Mouse (Mus musculus) stomach, postnatal 0 days (tissue): ENCODE data around the gene Zmat3. TPM values are rescaled to one million over a fixed set of nuclear protein-coding genes. Genes with fewer than 3 reads are reported as not detected.

Experiments
- ATAC-seq: fragments of 200-750 bp; cut with Nextera tagmentation; 2 replicates; pipeline ENCODE4 v1.8.0; 2017; ENCODE audit not compliant: low FRiP score, low TSS enrichment
- DNase-seq: peaks from one replicate; pipeline ENCODE4 v3.0.0-alpha.2; 2016; ENCODE audit warnings: low spot score
- H3K27ac ChIP-seq: fragments of 300-500 bp; sonication (generic); replicated peaks from 2 replicates; pipeline ENCODE4 v1.5.1; 2014; ENCODE audit warnings: mild to moderate bottlenecking, control low read depth
- H3K27me3 ChIP-seq: fragments of 300-500 bp; sonication (generic); 2 replicates; pipeline ENCODE4 v1.6.1; 2014; ENCODE audit warnings: low read length; ENCODE audit not compliant: control insufficient read depth, insufficient read depth
- H3K36me3 ChIP-seq: fragments of 300-500 bp; sonication (generic); 2 replicates; pipeline ENCODE4 v1.6.1; 2014; ENCODE audit warnings: low read length, mixed read lengths; ENCODE audit not compliant: control insufficient read depth, insufficient read depth
- H3K4me1 ChIP-seq: fragments of 300-500 bp; sonication (generic); replicated peaks from 2 replicates; pipeline ENCODE4 v1.6.1; 2014; ENCODE audit warnings: antibody characterized with exemption; ENCODE audit not compliant: control insufficient read depth, insufficient read depth
- H3K4me2 ChIP-seq: fragments of 300-500 bp; sonication (generic); replicated peaks from 2 replicates; pipeline ENCODE4 v1.6.1; 2014; ENCODE audit warnings: low read depth, mild to moderate bottlenecking, control low read depth, moderate library complexity
- H3K4me3 ChIP-seq: fragments of 300-500 bp; sonication (generic); 2 replicates; pipeline ENCODE4 v1.5.1; 2014; ENCODE audit warnings: low read depth, low read length, control low read depth
- H3K9ac ChIP-seq: fragments of 300-500 bp; sonication (generic); 2 replicates; pipeline ENCODE4 v1.6.1; 2014; ENCODE audit warnings: mild to moderate bottlenecking, low read length, control low read depth, mixed read lengths
- H3K9me3 ChIP-seq: fragments of 300-500 bp; sonication (generic); 2 replicates; pipeline ENCODE4 v1.6.1; 2016; ENCODE audit warnings: low read length; ENCODE audit not compliant: control insufficient read depth
- CTCF ChIP-seq: IDR thresholded peaks from 2 replicates; pipeline ENCODE4 v1.5.1; 2016; ENCODE audit warnings: antibody characterized with exemption, low read depth, mild to moderate bottlenecking, moderate library complexity
- EP300 ChIP-seq: optimal IDR thresholded peaks from 2 replicates; pipeline ENCODE3; 2016; ENCODE audit warnings: antibody characterized with exemption
- WGBS: fragments of 180-500 bp; shearing (Covaris S2); extraction: QIAGEN DNeasy Blood & Tissue Kit; methylation state at CpG from one replicate; pipeline ENCODE4 v1.1.7; 2014; 5-methylcytosine and 5-hydroxymethylcytosine counted together
- polyA plus RNA-seq: library from polyadenylated mRNA; unstranded; fragments of >200 nt; fragmentation: Nextera tagmentation; extraction: Ambion mirVana; gene quantifications from 2 replicates; pipeline ENCODE4 v1.2.1, GENCODE M21; 2015

Zmat3 gene
- polyA plus RNA-seq, 1 experiment from 2014 or later = 3.8 TPM

DNA sequence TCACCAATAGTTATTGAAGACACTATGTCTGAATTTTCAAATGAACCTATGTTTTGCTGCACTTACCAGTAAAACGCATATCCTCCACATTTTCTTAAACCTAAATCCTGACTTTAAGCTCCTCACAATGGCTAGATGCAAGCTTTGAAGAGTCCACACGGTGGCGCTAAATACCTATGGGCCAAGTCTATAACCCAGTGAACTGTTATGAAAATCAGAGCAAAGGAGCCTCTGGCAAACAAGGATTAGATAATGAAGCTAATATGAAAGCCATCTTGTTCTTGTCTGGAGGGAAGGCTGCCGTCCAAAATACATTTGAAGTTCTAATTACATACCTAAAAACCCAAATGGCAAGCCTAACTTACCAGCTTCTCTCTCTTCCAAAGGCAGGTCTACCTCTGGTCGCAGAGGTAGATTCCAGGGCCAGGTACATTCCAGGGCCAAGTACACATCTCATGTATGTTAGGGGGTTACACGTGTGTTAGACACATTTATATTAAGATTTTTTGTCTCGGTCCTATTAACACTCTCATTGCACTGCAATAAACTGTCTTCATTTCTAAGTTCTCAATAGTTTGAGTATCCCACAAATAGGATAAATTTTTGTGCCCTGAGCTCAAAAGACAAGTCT is 32.2 kb downstream of the Zmat3 start:
- H3K36me3 ChIP-seq = no peaks in the 10 kb centered on the region
- no peak overlapping the region for H3K4me3 ChIP-seq
- no peaks in the 10 kb centered on the region for H3K4me1 ChIP-seq
- no peak overlapping the region for H3K4me2 ChIP-seq
- ATAC-seq = peak; percentile 75; the same call in 1 of the 2 replicates
- 33% methylated on average over 7 of the region's 7 CpGs for WGBS
- H3K9me3 ChIP-seq = no peaks in the 10 kb centered on the region
- DNase-seq = peak; percentile 80
- H3K27ac ChIP-seq = no peak overlapping the region
- TF ChIP-seq EP300 (no peak), CTCF (peak; percentile 99)
- H3K9ac ChIP-seq = no peak overlapping the region
- H3K27me3 ChIP-seq = no peaks in the 10 kb centered on the region

DNA sequence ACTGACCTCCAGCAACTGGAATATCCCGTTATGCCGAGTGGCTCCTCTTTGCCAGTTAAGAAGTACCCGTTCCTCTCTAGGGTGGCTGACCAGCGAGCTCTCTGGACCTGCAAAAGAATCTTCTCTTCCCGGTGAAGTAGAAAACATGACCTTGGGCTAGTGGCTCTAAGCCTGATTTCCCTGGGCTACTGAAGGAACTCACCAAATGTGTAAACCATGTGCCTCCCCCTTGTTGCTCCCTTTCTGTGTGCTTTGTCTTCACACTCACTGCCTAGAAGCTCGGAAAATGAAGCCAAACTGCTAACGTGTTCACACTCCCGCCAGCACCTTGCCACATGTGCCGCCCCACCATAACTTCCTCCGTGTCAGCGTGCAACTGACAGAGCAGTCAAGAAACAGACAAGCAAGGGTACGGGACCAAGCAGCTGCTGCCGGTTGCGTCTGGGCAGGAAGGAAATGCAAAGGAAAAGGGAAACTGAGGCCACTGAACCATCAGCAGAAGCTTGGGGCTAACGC is 47.9 kb downstream of the Zmat3 start:
- ATAC-seq = no peak
- Histone ChIP-seq H3K36me3 (no peaks in the 10 kb centered on the region), H3K4me3 (no peak overlapping the region), H3K27ac (no peak overlapping the region), H3K9me3 (no peaks in the 10 kb centered on the region), H3K9ac (no peak overlapping the region), H3K4me2 (no peak overlapping the region), H3K27me3 (no peaks in the 10 kb centered on the region), H3K4me1 (no peaks in the 10 kb centered on the region)
- no peak for DNase-seq
- TF ChIP-seq EP300 (no peak), CTCF (no peak)
- 60% methylated on average over 15 of the region's 15 CpGs for WGBS

DNA sequence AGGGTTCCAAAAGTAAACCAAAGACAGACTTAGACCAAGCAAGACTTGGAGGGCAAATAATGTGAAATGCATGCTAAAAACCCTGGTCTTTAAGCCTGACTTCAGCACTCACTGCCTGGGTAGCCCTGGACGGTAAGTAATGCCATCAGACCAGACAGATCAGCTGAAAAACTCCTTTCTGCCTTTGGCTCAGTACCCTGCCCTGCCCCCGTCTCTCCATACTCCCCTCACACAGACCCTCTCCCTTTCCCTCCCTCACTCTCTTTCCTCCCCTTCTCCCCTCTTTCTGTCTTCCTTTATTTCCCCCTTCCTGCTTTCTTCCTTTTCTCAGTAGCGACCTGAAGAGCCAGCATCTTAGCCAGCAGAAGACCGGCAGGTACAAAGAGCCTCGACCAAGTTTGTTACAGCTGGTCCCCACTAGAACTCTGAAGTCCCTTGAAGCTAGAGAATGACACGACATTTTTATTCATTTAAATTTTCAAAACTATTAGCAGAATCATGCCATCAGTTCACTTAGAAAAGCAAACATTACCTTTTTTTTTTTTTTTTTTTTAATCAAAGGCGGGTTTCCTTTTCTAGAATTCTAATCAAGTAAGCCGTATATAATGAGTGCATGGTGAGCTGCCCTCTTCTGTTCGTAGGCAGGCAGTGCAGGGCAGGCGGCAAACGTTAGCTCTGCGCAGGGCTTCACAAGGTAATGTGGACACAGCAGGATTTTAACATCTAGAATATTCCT is 48.5 kb downstream of the Zmat3 start:
- TF ChIP-seq CTCF = peak; percentile 81
- TF ChIP-seq EP300 = no peak
- Histone ChIP-seq H3K9me3 (no peaks in the 10 kb centered on the region), H3K27ac (no peak overlapping the region), H3K27me3 (no peaks in the 10 kb centered on the region), H3K4me3 (no peak overlapping the region), H3K9ac (no peak overlapping the region), H3K4me2 (no peak overlapping the region), H3K4me1 (no peaks in the 10 kb centered on the region), H3K36me3 (no peaks in the 10 kb centered on the region)
- ATAC-seq (no peak), DNase-seq (peak; percentile 57)
- 25% methylated on average over 12 of the region's 12 CpGs for WGBS

DNA sequence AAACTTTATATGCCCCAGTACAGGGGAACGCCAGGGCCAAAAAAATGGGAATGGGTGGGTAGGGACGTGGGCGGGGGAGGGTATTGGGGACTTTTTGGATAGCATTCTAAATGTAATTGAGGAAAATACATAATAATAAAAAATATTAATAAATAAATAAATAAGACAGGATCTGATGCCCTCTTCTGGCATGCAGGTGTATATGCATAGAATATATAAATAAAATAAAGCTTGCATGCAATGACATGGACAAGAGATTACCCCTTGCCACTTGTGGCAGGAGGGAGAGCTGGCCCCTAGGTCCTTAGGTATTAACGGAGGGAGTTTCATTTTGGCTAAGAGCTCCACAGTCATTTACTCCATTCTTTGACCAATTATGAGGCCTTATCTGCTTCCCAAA is 51.1 kb downstream of the Zmat3 start:
- Histone ChIP-seq H3K4me2 (no peak overlapping the region), H3K9ac (no peak overlapping the region), H3K4me3 (no peak overlapping the region), H3K27me3 (no peaks in the 10 kb centered on the region), H3K9me3 (no peaks in the 10 kb centered on the region), H3K36me3 (no peaks in the 10 kb centered on the region), H3K4me1 (no peaks in the 10 kb centered on the region), H3K27ac (no peak overlapping the region)
- 90% methylated on average over 4 of the region's 4 CpGs for WGBS
- TF ChIP-seq EP300 (no peak), CTCF (peak; percentile 17; the same call in 1 of the 2 replicates)
- DNase-seq (no peak), ATAC-seq (no peak)

DNA sequence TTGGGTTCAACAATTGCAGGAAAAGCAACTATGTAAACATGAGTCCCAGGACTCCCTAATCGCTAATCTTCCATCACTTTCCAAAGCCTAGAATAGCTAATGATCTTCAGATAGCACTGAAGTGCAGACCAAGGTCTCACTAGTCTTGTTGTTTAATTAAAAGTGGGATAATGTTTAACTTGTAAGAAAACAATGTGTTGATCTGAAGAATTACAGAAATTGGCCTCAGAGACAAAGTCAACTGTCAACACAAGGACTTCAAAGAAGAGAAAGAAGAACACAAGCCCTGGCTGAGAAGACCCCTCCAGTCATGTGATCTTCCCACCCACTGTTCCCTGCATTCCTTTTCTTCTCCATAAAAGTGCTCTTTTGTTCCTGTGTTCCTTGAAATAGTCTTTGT is 61.6 kb downstream of the Zmat3 start:
- DNase-seq = no peak
- no peak overlapping the region for H3K9ac ChIP-seq
- WGBS = 42% methylated on average over 1 of the region's 1 CpGs

DNA sequence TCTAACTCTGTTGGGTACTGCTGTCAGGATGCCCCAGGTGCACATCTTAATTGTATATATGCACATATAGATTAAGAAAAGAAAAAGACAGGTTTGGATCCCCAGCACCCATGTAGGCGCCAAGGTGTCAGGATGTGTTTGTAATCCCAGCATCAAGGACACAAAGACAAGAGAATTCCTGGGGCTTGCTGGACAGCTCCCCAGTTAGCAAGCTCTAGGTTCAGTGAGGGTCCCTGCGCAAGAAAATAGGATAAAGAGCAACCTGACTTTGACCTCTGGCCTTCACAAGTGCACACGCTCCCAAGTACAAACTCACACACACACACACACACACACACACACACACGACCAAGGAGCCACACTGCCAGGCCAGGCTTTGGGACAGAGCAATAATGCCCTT is 73.8 kb downstream of the Zmat3 start:
- Histone ChIP-seq H3K27ac (no peak overlapping the region), H3K36me3 (no peaks in the 10 kb centered on the region), H3K9ac (no peak overlapping the region), H3K4me2 (no peak overlapping the region), H3K4me1 (no peaks in the 10 kb centered on the region), H3K4me3 (no peak overlapping the region), H3K9me3 (no peaks in the 10 kb centered on the region), H3K27me3 (no peaks in the 10 kb centered on the region)
- WGBS = 38% methylated on average over 4 of the region's 4 CpGs
- TF ChIP-seq CTCF (no peak), EP300 (no peak)
- ATAC-seq (no peak), DNase-seq (no peak)

More for the DNA sequence above, 61.6 kb downstream of the Zmat3 start:
- ATAC-seq = no peak
- Histone ChIP-seq H3K4me3 (no peak overlapping the region), H3K4me2 (no peak overlapping the region), H3K36me3 (no peaks in the 10 kb centered on the region), H3K4me1 (no peaks in the 10 kb centered on the region), H3K27ac (no peak overlapping the region), H3K27me3 (no peaks in the 10 kb centered on the region), H3K9me3 (no peaks in the 10 kb centered on the region)
- no peak for TF ChIP-seq CTCF
- TF ChIP-seq EP300 = no peak

Other genes starting within 250 kb of the Zmat3 start
- 5.8 and 6.4 TPM in 2 replicates for gene Pik3ca, start 31.7 kb upstream of the Zmat3 start, polyA plus RNA-seq
- 0.05 TPM in 2 replicates for gene Kcnmb3, start 126.2 kb upstream of the Zmat3 start, polyA plus RNA-seq
- 23.7 and 23.9 TPM in 2 replicates for gene Zfp639, start 144.2 kb upstream of the Zmat3 start, polyA plus RNA-seq
- 18.3 and 22.3 TPM in 2 replicates for gene Mfn1, start 163.5 kb upstream of the Zmat3 start, polyA plus RNA-seq